Mouse (Mus musculus): ENCODE data around the gene Stard7.

- TF ChIP-seq CTCF (IDR thresholded peaks at IDR 0.05; ENCODE audit: low read depth) (peak; percentile 52), EP300 (IDR thresholded peaks at IDR 0.05; ENCODE audit: low read depth) (peak; percentile 54; the same call in 1 of the 2 replicates)
Measured at GRCm38 (mm10) chr2:127313878-127314277, 43.9 kb downstream of the Stard7 start.
